Mouse (Mus musculus): Measurements from ENCODE around the gene Ube2c. TPM values are rescaled to one million over a fixed set of nuclear protein-coding genes. Genes with fewer than 3 reads are reported as not detected.

The Ube2c gene
- polyA plus RNA-seq, 1 experiment from 2014 or later: 433 TPM

GRCm38 (mm10) chr2:164778015-164778287 lies 8.3 kb downstream of the Ube2c start:
- Histone ChIP-seq H3K9ac (replicated peaks; ENCODE audit: low read depth, low read length) (no peak overlapping the region), H3K4me1 (ENCODE audit: control insufficient read depth, insufficient read depth, low read length) (no peaks in the 10 kb centered on the region), H3K27ac (ENCODE audit: low read length) (no peak overlapping the region), H3K36me3 (ENCODE audit: control insufficient read depth, insufficient read depth, low read length) (peaks cover 3% of the 10 kb centered on the region; the same call in 1 of the 2 replicates), H3K27me3 (ENCODE audit: control insufficient read depth, insufficient read depth, low read length) (no peaks in the 10 kb centered on the region), H3K4me2 (replicated peaks; ENCODE audit: low read depth, low read length) (no peak overlapping the region), H3K9me3 (ENCODE audit: control insufficient read depth, low read depth, low read length) (no peaks in the 10 kb centered on the region), H3K4me3 (ENCODE audit: low read depth, low read length) (no peak overlapping the region)
- ATAC-seq (ENCODE audit: insufficient number of reproducible peaks, insufficient read depth, low FRiP score, low read depth): no peak
- 91% methylated on average over 11 of the region's 11 CpGs for WGBS

- no peaks in the 10 kb centered on the region for H3K9me3 ChIP-seq (ENCODE audit: control insufficient read depth, low read depth, low read length)
- WGBS: 79% methylated on average over 7 of the region's 7 CpGs
- no peak for ATAC-seq (ENCODE audit: insufficient number of reproducible peaks, insufficient read depth, low FRiP score, low read depth)
- no peak overlapping the region for H3K9ac ChIP-seq (replicated peaks; ENCODE audit: low read depth, low read length)
- no peaks in the 10 kb centered on the region for H3K27me3 ChIP-seq (ENCODE audit: control insufficient read depth, insufficient read depth, low read length)
- no peak overlapping the region for H3K27ac ChIP-seq (ENCODE audit: low read length)
- no peaks in the 10 kb centered on the region for H3K4me1 ChIP-seq (ENCODE audit: control insufficient read depth, insufficient read depth, low read length)
- no peak overlapping the region for H3K4me2 ChIP-seq (replicated peaks; ENCODE audit: low read depth, low read length)
- H3K36me3 ChIP-seq (ENCODE audit: control insufficient read depth, insufficient read depth, low read length): no peaks in the 10 kb centered on the region
- no peak overlapping the region for H3K4me3 ChIP-seq (ENCODE audit: low read depth, low read length)
These were observed 9.1 kb downstream of the Ube2c start for GRCm38 (mm10) chr2:164778809-164779208.

- WGBS: 69% methylated on average over 8 of the region's 8 CpGs
- ATAC-seq (ENCODE audit: insufficient number of reproducible peaks, insufficient read depth, low FRiP score, low read depth): 0 out of 2 replicates have a peak, but pooled peaks have one; percentile 23
- Histone ChIP-seq H3K4me3 (ENCODE audit: low read depth, low read length) (no peak within 1 kb of the TSS), H3K9ac (replicated peaks; ENCODE audit: low read depth, low read length) (no peak within 1 kb of the TSS), H3K4me1 (ENCODE audit: control insufficient read depth, insufficient read depth, low read length) (0 out of 2 replicates have a peak, but pooled peaks cover 2% of the 10 kb centered on the region), H3K36me3 (ENCODE audit: control insufficient read depth, insufficient read depth, low read length) (no peaks in the 10 kb centered on the region), H3K27me3 (ENCODE audit: control insufficient read depth, insufficient read depth, low read length) (no peaks in the 10 kb centered on the region), H3K9me3 (ENCODE audit: control insufficient read depth, low read depth, low read length) (no peaks in the 10 kb centered on the region), H3K27ac (ENCODE audit: low read length) (no peak within 1 kb of the TSS), H3K4me2 (replicated peaks; ENCODE audit: low read depth, low read length) (no peak within 1 kb of the TSS)
These were observed 9.9 kb downstream of the Ube2c start, which contains the start of gene Tnnc2 for GRCm38 (mm10) chr2:164779481-164780086. Tnnc2 (minus strand) TSS chr2:164779967.

- H3K4me3 ChIP-seq (ENCODE audit: low read depth, low read length): no peak overlapping the region
- H3K27me3 ChIP-seq (ENCODE audit: control insufficient read depth, insufficient read depth, low read length): no peaks in the 10 kb centered on the region
- no peak overlapping the region for H3K4me2 ChIP-seq (replicated peaks; ENCODE audit: low read depth, low read length)
- no peaks in the 10 kb centered on the region for H3K36me3 ChIP-seq (ENCODE audit: control insufficient read depth, insufficient read depth, low read length)
- H3K9ac ChIP-seq (replicated peaks; ENCODE audit: low read depth, low read length): no peak overlapping the region
- no peaks in the 10 kb centered on the region for H3K9me3 ChIP-seq (ENCODE audit: control insufficient read depth, low read depth, low read length)
- peaks cover 4% of the 10 kb centered on the region; the same call in 1 of the 2 replicates for H3K4me1 ChIP-seq (ENCODE audit: control insufficient read depth, insufficient read depth, low read length)
- ATAC-seq (ENCODE audit: insufficient number of reproducible peaks, insufficient read depth, low FRiP score, low read depth): no peak
- 74% methylated on average over 4 of the region's 4 CpGs for WGBS
- no peak overlapping the region for H3K27ac ChIP-seq (ENCODE audit: low read length)
These were observed 12.2 kb downstream of the Ube2c start for GRCm38 (mm10) chr2:164781876-164782275.

GRCm38 (mm10) chr2:164783926-164784581 lies 14.4 kb downstream of the Ube2c start:
- Histone ChIP-seq H3K27ac (ENCODE audit: low read length) (no peak overlapping the region), H3K4me2 (replicated peaks; ENCODE audit: low read depth, low read length) (peak overlapping the region; percentile 82), H3K4me1 (ENCODE audit: control insufficient read depth, insufficient read depth, low read length) (peaks cover 8% of the 10 kb centered on the region; the same call in 1 of the 2 replicates), H3K9me3 (ENCODE audit: control insufficient read depth, low read depth, low read length) (no peaks in the 10 kb centered on the region), H3K36me3 (ENCODE audit: control insufficient read depth, insufficient read depth, low read length) (peaks cover 3% of the 10 kb centered on the region; the same call in 1 of the 2 replicates), H3K4me3 (ENCODE audit: low read depth, low read length) (no peak overlapping the region), H3K9ac (replicated peaks; ENCODE audit: low read depth, low read length) (no peak overlapping the region), H3K27me3 (ENCODE audit: control insufficient read depth, insufficient read depth, low read length) (no peaks in the 10 kb centered on the region)
- 72% methylated on average over 7 of the region's 7 CpGs for WGBS
- no peak for ATAC-seq (ENCODE audit: insufficient number of reproducible peaks, insufficient read depth, low FRiP score, low read depth)

GRCm38 (mm10) chr2:164784869-164785420 lies 15.2 kb downstream of the Ube2c start:
- H3K9me3 ChIP-seq (ENCODE audit: control insufficient read depth, low read depth, low read length): no peaks in the 10 kb centered on the region
- H3K27ac ChIP-seq (ENCODE audit: low read length): peak overlapping the region; percentile 86; the same call in 1 of the 2 replicates
- no peaks in the 10 kb centered on the region for H3K27me3 ChIP-seq (ENCODE audit: control insufficient read depth, insufficient read depth, low read length)
- peak overlapping the region; percentile 82 for H3K4me2 ChIP-seq (replicated peaks; ENCODE audit: low read depth, low read length)
- H3K9ac ChIP-seq (replicated peaks; ENCODE audit: low read depth, low read length): peak overlapping the region; percentile 64; the same call in 1 of the 2 replicates
- WGBS: 5% methylated on average over 7 of the region's 7 CpGs
- peaks cover 3% of the 10 kb centered on the region; the same call in 1 of the 2 replicates for H3K36me3 ChIP-seq (ENCODE audit: control insufficient read depth, insufficient read depth, low read length)
- peaks cover 8% of the 10 kb centered on the region; the same call in 1 of the 2 replicates for H3K4me1 ChIP-seq (ENCODE audit: control insufficient read depth, insufficient read depth, low read length)
- peak overlapping the region; percentile 66 for H3K4me3 ChIP-seq (ENCODE audit: low read depth, low read length)
- ATAC-seq (ENCODE audit: insufficient number of reproducible peaks, insufficient read depth, low FRiP score, low read depth): no peak

GRCm38 (mm10) chr2:164785481-164786387 lies 16.0 kb downstream of the Ube2c start, which contains the start of gene Snx21:
Snx21 (plus strand) TSS chr2:164785823.
- Histone ChIP-seq H3K27me3 (ENCODE audit: control insufficient read depth, insufficient read depth, low read length) (no peaks in the 10 kb centered on the region), H3K4me1 (ENCODE audit: control insufficient read depth, insufficient read depth, low read length) (peaks cover 8% of the 10 kb centered on the region; the same call in 1 of the 2 replicates), H3K4me3 (ENCODE audit: low read depth, low read length) (peak within 1 kb of the TSS; percentile 66), H3K36me3 (ENCODE audit: control insufficient read depth, insufficient read depth, low read length) (peaks cover 3% of the 10 kb centered on the region; the same call in 1 of the 2 replicates), H3K27ac (ENCODE audit: low read length) (peak within 1 kb of the TSS; percentile 86), H3K9me3 (ENCODE audit: control insufficient read depth, low read depth, low read length) (no peaks in the 10 kb centered on the region), H3K4me2 (replicated peaks; ENCODE audit: low read depth, low read length) (peak within 1 kb of the TSS; percentile 82), H3K9ac (replicated peaks; ENCODE audit: low read depth, low read length) (peak within 1 kb of the TSS; percentile 64)
- peak; percentile 92 for ATAC-seq (ENCODE audit: insufficient number of reproducible peaks, insufficient read depth, low FRiP score, low read depth)
- under 1% methylated on average over 86 of the region's 89 CpGs for WGBS
